8 mouse cellular contexts compared by ENCODE assay signal in the genomic region with DNA sequence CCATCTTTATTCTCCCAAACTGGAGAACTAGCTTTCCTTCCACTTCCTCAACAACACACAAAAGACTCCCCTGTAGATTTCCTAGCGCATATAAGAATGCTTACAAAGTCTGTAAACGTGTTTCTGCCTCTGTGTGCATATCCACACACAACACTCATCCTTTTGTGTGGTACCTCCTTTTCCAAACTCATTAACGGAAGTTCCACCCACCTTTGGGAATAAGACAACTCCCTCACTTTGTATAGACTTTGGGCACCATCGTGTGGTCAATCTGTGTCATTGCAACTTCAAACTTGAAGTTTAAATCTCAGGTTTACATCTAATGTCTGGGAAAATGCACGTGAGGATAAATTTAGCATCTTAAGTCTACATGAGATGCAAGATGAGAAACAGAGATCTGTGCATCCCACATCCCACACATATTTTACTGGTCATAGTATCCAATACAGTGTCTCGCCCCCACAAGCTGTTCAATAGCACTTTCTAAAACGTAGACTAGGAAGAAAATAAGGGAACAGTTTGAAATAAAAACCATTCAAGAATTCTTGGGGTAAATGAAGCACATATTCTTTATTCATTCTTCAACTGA.
DNase-seq lines count a peak whose midpoint lies in the region; ATAC-seq lines count a peak whose summit lies in the region.

No protein-coding gene starts in this region.

- no peaks in the 10 kb centered on the region for H3K27me3 ChIP-seq in forebrain, embryonic 10.5 days (ENCODE audit: poor library complexity, severe bottlenecking)
- no peaks in the 10 kb centered on the region for H3K27me3 ChIP-seq in hindbrain, embryonic 16.5 days (replicated peaks; ENCODE audit: control insufficient read depth, insufficient read depth, low read length)
- H3K27me3 ChIP-seq in limb, embryonic 12.5 days, result no peaks in the 10 kb centered on the region
- no peaks in the 10 kb centered on the region for H3K27me3 ChIP-seq in neural tube, embryonic 11.5 days (ENCODE audit: control insufficient read depth, insufficient read depth, low read length)

- H3K4me1 ChIP-seq in forebrain, embryonic 10.5 days, result no peaks in the 10 kb centered on the region
- H3K4me1 ChIP-seq in hindbrain, embryonic 16.5 days (ENCODE audit: control insufficient read depth, insufficient read depth, low read depth, low read length), result peaks cover 2% of the 10 kb centered on the region; the same call in 1 of the 2 replicates
- peaks cover 5% of the 10 kb centered on the region for H3K4me1 ChIP-seq in limb, embryonic 12.5 days (replicated peaks)
- no peaks in the 10 kb centered on the region for H3K4me1 ChIP-seq in neural tube, embryonic 11.5 days (ENCODE audit: control insufficient read depth, insufficient read depth, low read length)

- no peak overlapping the region for H3K4me3 ChIP-seq in forebrain, embryonic 10.5 days
- H3K4me3 ChIP-seq in hindbrain, embryonic 16.5 days (ENCODE audit: low read length), result no peak overlapping the region
- H3K4me3 ChIP-seq in limb, embryonic 12.5 days (replicated peaks), result no peak overlapping the region
- H3K4me3 ChIP-seq in neural tube, embryonic 11.5 days (ENCODE audit: low read depth, low read length), result no peak overlapping the region

- H3K4me2 ChIP-seq in hindbrain, embryonic 16.5 days (ENCODE audit: low read length), result peak overlapping the region; percentile 53
- peak overlapping the region; percentile 39 for H3K4me2 ChIP-seq in limb, embryonic 12.5 days
- no peak overlapping the region for H3K4me2 ChIP-seq in neural tube, embryonic 11.5 days (ENCODE audit: low read depth)

- H3K9me3 ChIP-seq in forebrain, embryonic 10.5 days, result no peaks in the 10 kb centered on the region
- H3K9me3 ChIP-seq in hindbrain, embryonic 16.5 days (ENCODE audit: control insufficient read depth, low read length), result no peaks in the 10 kb centered on the region
- H3K9me3 ChIP-seq in limb, embryonic 12.5 days, result no peaks in the 10 kb centered on the region
- no peaks in the 10 kb centered on the region for H3K9me3 ChIP-seq in neural tube, embryonic 11.5 days (ENCODE audit: control insufficient read depth, low read length)

- no peak overlapping the region for H3K27ac ChIP-seq in forebrain, embryonic 10.5 days
- H3K27ac ChIP-seq in hindbrain, embryonic 16.5 days (ENCODE audit: low read depth, low read length), result no peak overlapping the region
- no peak overlapping the region for H3K27ac ChIP-seq in limb, embryonic 12.5 days
- no peak overlapping the region for H3K27ac ChIP-seq in neural tube, embryonic 11.5 days (ENCODE audit: low read depth, low read length)

- H3K9ac ChIP-seq in hindbrain, embryonic 16.5 days (ENCODE audit: low read depth, low read length), result no peak overlapping the region
- no peak overlapping the region for H3K9ac ChIP-seq in limb, embryonic 12.5 days (replicated peaks)
- no peak overlapping the region for H3K9ac ChIP-seq in neural tube, embryonic 11.5 days (ENCODE audit: low read length)

- peak; percentile 24 to 56 for DNase-seq in heart, adult 18-20 months
- no peak for DNase-seq in heart, postnatal 25 days (ENCODE audit: low spot score)
- peak; percentile 69 for DNase-seq in ZHBTc4 (ENCODE audit: low read depth, low spot score)
- peak; percentile 47 for DNase-seq in forebrain, embryonic 10.5 days (ENCODE audit: extremely low spot score, low spot score)
- DNase-seq in neural tube, embryonic 11.5 days (ENCODE audit: low spot score), result peak; percentile 55
- no peak for DNase-seq in natural killer cell, adult 2 months (ENCODE audit: low spot score in 2 of 2)

- WGBS in forebrain, embryonic 10.5 days, result 31% methylated on average over 7 of the region's 7 CpGs
- 27% methylated on average over 7 of the region's 7 CpGs for WGBS in hindbrain, embryonic 16.5 days
- WGBS in limb, embryonic 12.5 days, result 29% methylated on average over 7 of the region's 7 CpGs
- WGBS in neural tube, embryonic 11.5 days, result 28% methylated on average over 7 of the region's 7 CpGs

- H3K36me3 ChIP-seq in forebrain, embryonic 10.5 days (replicated peaks), result no peaks in the 10 kb centered on the region
- no peaks in the 10 kb centered on the region for H3K36me3 ChIP-seq in hindbrain, embryonic 16.5 days (ENCODE audit: control insufficient read depth, insufficient read depth, low read length)
- H3K36me3 ChIP-seq in limb, embryonic 12.5 days, result no peaks in the 10 kb centered on the region
- H3K36me3 ChIP-seq in neural tube, embryonic 11.5 days (ENCODE audit: control insufficient read depth, insufficient read depth, low read length), result no peaks in the 10 kb centered on the region

- intact Hi-C loops in heart, postnatal 25 days (cut with DNase I), result loop anchor here (1.0 to 10.0 kb wide), 4 partner anchors 252 to 737 kb away; no protein-coding TSS in a partner anchor

- ATAC-seq in hindbrain, embryonic 16.5 days, result peak; percentile 79; the same call in 1 of the 2 replicates
- no peak; the same call in 1 of the 2 replicates for ATAC-seq in limb, embryonic 12.5 days (ENCODE audit: insufficient number of reproducible peaks, insufficient read depth, low FRiP score, low TSS enrichment, low read depth)
- no peak for ATAC-seq in neural tube, embryonic 11.5 days (ENCODE audit: insufficient read depth, low FRiP score, low TSS enrichment)

Comparison
In these comparisons a context has a peak if more than half of its experiments do, and no peak if none do; other contexts are left out.
1. DNase-seq: peak in heart, adult 18-20 months (2 of 2), ZHBTc4 (single experiment), forebrain, embryonic 10.5 days (single experiment) and neural tube, embryonic 11.5 days (single experiment); none in heart, postnatal 25 days (single experiment) and natural killer cell, adult 2 months (0 of 2).